Mouse (Mus musculus): ENCODE results near the gene Ltn1. TPM values are rescaled to one million over a fixed set of nuclear protein-coding genes. Genes with fewer than 3 reads are reported as not detected.

Ltn1 gene
- total RNA-seq, 2 experiments from 2014 or later: 22.0 to 22.5 TPM

- DNase-seq: peak; percentile 57 to 76
Measured at GRCm38 (mm10) chr16:87393813-87394548, 38.4 kb downstream of the Ltn1 start.

- DNase-seq: no peak
Measured at GRCm38 (mm10) chr16:87387444-87387977, 44.9 kb downstream of the Ltn1 start.

GRCm38 (mm10) chr16:87384366-87384765 lies 48.0 kb downstream of the Ltn1 start:
- DNase-seq: no peak

GRCm38 (mm10) chr16:87382996-87383395 lies 49.4 kb downstream of the Ltn1 start:
- no peak for DNase-seq

GRCm38 (mm10) chr16:87366445-87366844 lies 66.0 kb downstream of the Ltn1 start:
- no peak for DNase-seq

- no peak for DNase-seq
Measured at GRCm38 (mm10) chr16:87366035-87366434, 66.4 kb downstream of the Ltn1 start.

- DNase-seq: peak in 1 of 2 experiments; percentile 17
Measured at GRCm38 (mm10) chr16:87364231-87364630, 68.2 kb downstream of the Ltn1 start.

- DNase-seq: no peak
Measured at GRCm38 (mm10) chr16:87360096-87360495, 72.3 kb downstream of the Ltn1 start.

- DNase-seq: no peak
Measured at GRCm38 (mm10) chr16:87354748-87355147, 77.7 kb downstream of the Ltn1 start.

- DNase-seq: peak; percentile 96 to 98
Measured at GRCm38 (mm10) chr16:87354075-87354583, 78.3 kb downstream of the Ltn1 start, which contains the start of gene N6amt1. N6amt1 (plus strand) TSS chr16:87354185.

GRCm38 (mm10) chr16:87353605-87354004 lies 78.8 kb downstream of the Ltn1 start:
- DNase-seq: no peak

GRCm38 (mm10) chr16:87351386-87352105 lies 80.9 kb downstream of the Ltn1 start:
- no peak for DNase-seq

GRCm38 (mm10) chr16:87348133-87348532 lies 84.3 kb downstream of the Ltn1 start:
- peak; percentile 25 to 56 for DNase-seq

GRCm38 (mm10) chr16:87341043-87341572 lies 91.3 kb downstream of the Ltn1 start:
- DNase-seq: no peak

- no peak for DNase-seq
Measured at GRCm38 (mm10) chr16:87334756-87335155, 97.7 kb downstream of the Ltn1 start.

- peak in 1 of 2 experiments; percentile 27 for DNase-seq
Measured at GRCm38 (mm10) chr16:87329986-87330385, 102.4 kb downstream of the Ltn1 start.

Other genes with a start within 250 kb of the Ltn1 start
- gene N6amt1, start 78.4 kb downstream of the Ltn1 start, total RNA-seq (2021): 10 to 100 TPM; 18.6 to 22.4 TPM
- 1 to 10 TPM; 5.7 to 6.2 TPM for gene Rwdd2b, start 8.0 kb upstream of the Ltn1 start, total RNA-seq (2021)
- gene Usp16, start 22.1 kb upstream of the Ltn1 start, total RNA-seq (2021): 10 to 100 TPM; 30.6 to 39.8 TPM
- gene Cct8, start 63.3 kb upstream of the Ltn1 start, total RNA-seq (2021): 100 to 1,000 TPM; 167 to 185 TPM
- gene Map3k7cl, start 120.7 kb upstream of the Ltn1 start, total RNA-seq (2021): 1 to 10 TPM; 1.8 TPM

Measured in heart, adult 18-20 months (tissue).